Mouse (Mus musculus) hindbrain, embryonic 10.5 days (tissue): Measurements from ENCODE around the gene Dclre1b. TPM values are rescaled to one million over a fixed set of nuclear protein-coding genes. Genes with fewer than 3 reads are reported as not detected.

Source experiments
- DNase-seq: peaks from one replicate; pipeline ENCODE4 v3.0.0-alpha.2; 2017; ENCODE audit warnings: low spot score
- H3K27ac ChIP-seq: fragments of 300-500 bp; sonication (generic); 2 replicates; pipeline ENCODE4 v1.5.1; 2016; ENCODE audit warnings: mild to moderate bottlenecking, moderate library complexity
- H3K27me3 ChIP-seq: fragments of 300-500 bp; sonication (generic); 2 replicates; pipeline ENCODE4 v1.6.1; 2016; ENCODE audit warnings: mild to moderate bottlenecking; ENCODE audit not compliant: poor library complexity, insufficient read depth, severe bottlenecking
- H3K36me3 ChIP-seq: fragments of 300-500 bp; sonication (generic); 2 replicates; pipeline ENCODE4 v1.6.1; 2016; ENCODE audit warnings: mild to moderate bottlenecking, moderate library complexity
- H3K4me1 ChIP-seq: fragments of 300-500 bp; sonication (generic); replicated peaks from 2 replicates; pipeline ENCODE4 v1.6.1; 2016; ENCODE audit warnings: mild to moderate bottlenecking
- H3K4me3 ChIP-seq: fragments of 300-500 bp; sonication (generic); 2 replicates; pipeline ENCODE4 v1.5.1; 2016; ENCODE audit warnings: mild to moderate bottlenecking, moderate library complexity
- H3K9me3 ChIP-seq: fragments of 300-500 bp; sonication (generic); 2 replicates; pipeline ENCODE4 v1.6.1; 2016; ENCODE audit warnings: mild to moderate bottlenecking, moderate library complexity
- WGBS: fragments of 180-500 bp; shearing (Covaris S2); methylation state at CpG from one replicate; pipeline ENCODE4 v1.1.7; 2016; 5-methylcytosine and 5-hydroxymethylcytosine counted together
- polyA plus RNA-seq: library from polyadenylated mRNA; unstranded; fragments of >200 nt; fragmentation: Nextera tagmentation; extraction: Ambion mirVana; gene quantifications from 2 replicates; pipeline ENCODE4 v1.2.1, GENCODE M21; 2016

Dclre1b gene
- polyA plus RNA-seq, 1 experiment from 2014 or later: 29.3 TPM

GRCm38 (mm10) chr3:103779183-103779582 is 30.1 kb downstream of the Dclre1b start:
- no peaks in the 10 kb centered on the region for H3K9me3 ChIP-seq
- H3K4me1 ChIP-seq: no peaks in the 10 kb centered on the region
- H3K27me3 ChIP-seq: no peaks in the 10 kb centered on the region
- H3K4me3 ChIP-seq: no peak overlapping the region
- H3K36me3 ChIP-seq: peaks cover 26% of the 10 kb centered on the region
- no peak overlapping the region for H3K27ac ChIP-seq
- no peak for DNase-seq
- 90% methylated on average over 7 of the region's 7 CpGs for WGBS

- no peaks in the 10 kb centered on the region for H3K27me3 ChIP-seq
- peaks cover 31% of the 10 kb centered on the region for H3K36me3 ChIP-seq
- no peak for DNase-seq
- no peak overlapping the region for H3K27ac ChIP-seq
- no peaks in the 10 kb centered on the region for H3K9me3 ChIP-seq
- H3K4me1 ChIP-seq: no peaks in the 10 kb centered on the region
- WGBS: 92% methylated on average over 6 of the region's 6 CpGs
- H3K4me3 ChIP-seq: no peak overlapping the region
Observed at GRCm38 (mm10) chr3:103778660-103779059, 30.6 kb downstream of the Dclre1b start.

DNA sequence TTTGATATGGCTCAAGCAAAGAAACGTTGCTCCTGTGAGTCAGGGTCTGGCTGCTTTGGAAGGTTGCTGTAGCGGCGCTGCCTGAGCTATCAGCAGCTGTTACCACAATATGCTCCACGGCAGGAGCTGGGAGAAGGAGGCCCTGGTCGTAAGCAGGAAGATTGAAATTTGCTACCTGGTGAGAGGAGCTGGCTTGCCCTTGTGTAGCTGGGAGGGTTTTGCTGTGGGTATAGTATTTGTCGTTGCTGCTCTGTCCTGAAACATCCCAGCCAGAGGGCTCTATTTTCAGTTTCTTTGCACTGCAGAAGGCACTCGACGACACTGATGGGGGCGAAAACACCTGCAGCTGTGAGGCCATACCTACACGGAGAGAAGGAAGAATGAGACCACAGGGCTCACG is 31.3 kb downstream of the Dclre1b start:
- WGBS: 93% methylated on average over 11 of the region's 11 CpGs

DNA sequence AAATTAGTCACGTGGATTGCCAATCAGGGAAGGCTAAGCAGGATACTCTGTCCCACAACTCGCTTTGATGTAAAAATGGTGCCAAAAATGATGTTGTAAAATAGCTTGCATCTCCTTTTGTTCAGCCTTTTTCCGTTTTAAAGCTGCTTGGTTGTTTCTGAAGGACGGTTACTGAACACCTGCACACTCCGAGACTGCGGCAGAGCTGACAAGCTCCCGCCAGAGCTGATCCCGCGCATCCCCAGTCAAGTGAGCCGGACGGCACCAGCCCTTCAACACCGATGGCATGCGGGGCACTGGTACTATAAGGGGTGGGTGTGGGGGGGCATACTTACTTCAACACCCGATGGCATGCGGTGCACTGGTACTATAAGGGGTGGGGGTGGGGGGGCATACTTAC is 35.2 kb downstream of the Dclre1b start:
- no peak for DNase-seq
- WGBS: 93% methylated on average over 15 of the region's 15 CpGs

More for the DNA sequence above, 31.3 kb downstream of the Dclre1b start:
- DNase-seq: no peak
- H3K4me3 ChIP-seq: no peak overlapping the region
- H3K27ac ChIP-seq: no peak overlapping the region
- H3K9me3 ChIP-seq: no peaks in the 10 kb centered on the region
- H3K36me3 ChIP-seq: peaks cover 37% of the 10 kb centered on the region
- H3K27me3 ChIP-seq: no peaks in the 10 kb centered on the region
- H3K4me1 ChIP-seq: no peaks in the 10 kb centered on the region

GRCm38 (mm10) chr3:103773508-103773907 is 35.7 kb downstream of the Dclre1b start:
- Histone ChIP-seq H3K9me3 (no peaks in the 10 kb centered on the region), H3K27me3 (no peaks in the 10 kb centered on the region), H3K4me3 (no peak overlapping the region), H3K27ac (no peak overlapping the region), H3K36me3 (peaks cover 62% of the 10 kb centered on the region), H3K4me1 (no peaks in the 10 kb centered on the region)
- 89% methylated on average over 3 of the region's 3 CpGs for WGBS
- no peak for DNase-seq

More for the DNA sequence above, 35.2 kb downstream of the Dclre1b start:
- H3K9me3 ChIP-seq: no peaks in the 10 kb centered on the region
- no peak overlapping the region for H3K27ac ChIP-seq
- no peaks in the 10 kb centered on the region for H3K27me3 ChIP-seq
- no peaks in the 10 kb centered on the region for H3K4me1 ChIP-seq
- peaks cover 57% of the 10 kb centered on the region for H3K36me3 ChIP-seq
- H3K4me3 ChIP-seq: no peak overlapping the region

DNA sequence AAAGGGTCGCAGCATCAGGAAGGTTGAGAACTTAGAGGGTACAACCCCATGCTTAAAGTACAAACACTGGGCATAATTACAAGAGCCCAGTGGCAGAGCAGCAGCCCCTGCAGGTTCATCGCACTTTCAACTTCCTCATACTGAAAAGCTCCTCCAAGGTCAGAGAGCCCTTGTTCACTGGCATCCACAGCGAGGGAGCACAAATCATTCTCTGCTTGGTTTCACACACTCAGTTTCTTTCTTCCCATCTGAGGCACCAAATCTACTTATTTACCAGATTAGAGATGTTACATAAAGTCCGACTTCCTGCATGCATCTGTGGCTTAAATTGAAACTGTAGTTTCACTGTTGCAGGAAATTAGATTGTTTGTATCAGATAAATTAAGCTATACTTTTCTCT is 36.4 kb downstream of the Dclre1b start:
- 93% methylated on average over 4 of the region's 4 CpGs for WGBS
- no peaks in the 10 kb centered on the region for H3K27me3 ChIP-seq

GRCm38 (mm10) chr3:103771531-103772130 is 37.6 kb downstream of the Dclre1b start:
- H3K4me1 ChIP-seq: no peaks in the 10 kb centered on the region
- no peak overlapping the region for H3K4me3 ChIP-seq
- no peaks in the 10 kb centered on the region for H3K27me3 ChIP-seq
- H3K9me3 ChIP-seq: no peaks in the 10 kb centered on the region
- no peak for DNase-seq
- H3K27ac ChIP-seq: no peak overlapping the region
- 91% methylated on average over 9 of the region's 9 CpGs for WGBS
- peaks cover 50% of the 10 kb centered on the region for H3K36me3 ChIP-seq

More for the DNA sequence above, 36.4 kb downstream of the Dclre1b start:
- no peak for DNase-seq
- Histone ChIP-seq H3K36me3 (peaks cover 62% of the 10 kb centered on the region), H3K9me3 (no peaks in the 10 kb centered on the region), H3K4me3 (no peak overlapping the region), H3K4me1 (no peaks in the 10 kb centered on the region), H3K27ac (no peak overlapping the region)

DNA sequence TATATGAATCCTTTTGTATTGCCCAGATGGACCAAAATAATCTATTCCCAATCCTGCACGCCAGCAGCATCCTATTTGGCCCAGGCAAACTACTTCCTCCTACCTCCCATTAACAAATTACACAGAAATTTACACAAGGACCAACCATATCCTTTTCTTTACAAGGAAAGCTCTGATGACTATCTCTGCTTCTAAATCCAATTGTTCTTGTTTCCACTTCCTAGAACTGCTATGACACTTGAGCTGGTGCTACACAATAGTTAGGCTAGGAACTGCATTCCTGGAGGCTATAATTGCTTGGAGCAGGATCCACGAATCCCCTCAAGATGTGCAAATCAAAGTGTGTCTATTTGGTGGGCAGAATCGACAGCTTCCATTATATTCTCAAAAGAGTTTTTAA is 42.5 kb downstream of the Dclre1b start:
- H3K27me3 ChIP-seq: no peaks in the 10 kb centered on the region
- WGBS: 77% methylated on average over 3 of the region's 3 CpGs
- H3K4me3 ChIP-seq: no peak overlapping the region
- no peak overlapping the region for H3K27ac ChIP-seq
- DNase-seq: no peak
- no peaks in the 10 kb centered on the region for H3K4me1 ChIP-seq
- H3K36me3 ChIP-seq: peaks cover 54% of the 10 kb centered on the region
- no peaks in the 10 kb centered on the region for H3K9me3 ChIP-seq

GRCm38 (mm10) chr3:103759261-103759970 is 49.8 kb downstream of the Dclre1b start:
- peaks cover 85% of the 10 kb centered on the region for H3K36me3 ChIP-seq
- H3K9me3 ChIP-seq: no peaks in the 10 kb centered on the region
- no peaks in the 10 kb centered on the region for H3K27me3 ChIP-seq
- no peaks in the 10 kb centered on the region for H3K4me1 ChIP-seq
- DNase-seq: no peak
- no peak overlapping the region for H3K27ac ChIP-seq
- WGBS: 91% methylated on average over 5 of the region's 5 CpGs
- no peak overlapping the region for H3K4me3 ChIP-seq

DNA sequence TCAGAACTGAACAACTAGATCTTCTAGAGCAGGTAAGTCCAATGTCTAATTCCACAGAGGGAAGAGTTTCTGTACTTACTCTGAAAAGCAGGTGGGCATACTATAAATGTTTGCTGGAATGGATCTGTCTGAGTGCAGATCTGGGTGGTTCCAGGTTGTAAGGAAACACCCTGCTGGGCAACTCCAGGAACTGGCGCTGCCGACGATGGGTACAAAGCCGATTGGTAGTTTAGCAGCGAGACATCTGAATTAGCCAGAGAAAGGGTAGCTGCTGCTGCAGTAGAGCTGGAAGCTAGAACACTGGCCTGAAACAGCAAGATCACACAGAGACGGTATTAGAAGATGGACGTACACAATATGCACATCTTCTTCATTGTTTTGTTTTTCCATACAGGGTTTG is 50.8 kb downstream of the Dclre1b start:
- H3K36me3 ChIP-seq: peaks cover 85% of the 10 kb centered on the region
- H3K27me3 ChIP-seq: no peaks in the 10 kb centered on the region
- H3K9me3 ChIP-seq: no peaks in the 10 kb centered on the region
- no peak overlapping the region for H3K27ac ChIP-seq
- H3K4me3 ChIP-seq: no peak overlapping the region
- 87% methylated on average over 7 of the region's 7 CpGs for WGBS
- H3K4me1 ChIP-seq: no peaks in the 10 kb centered on the region
- DNase-seq: no peak

DNA sequence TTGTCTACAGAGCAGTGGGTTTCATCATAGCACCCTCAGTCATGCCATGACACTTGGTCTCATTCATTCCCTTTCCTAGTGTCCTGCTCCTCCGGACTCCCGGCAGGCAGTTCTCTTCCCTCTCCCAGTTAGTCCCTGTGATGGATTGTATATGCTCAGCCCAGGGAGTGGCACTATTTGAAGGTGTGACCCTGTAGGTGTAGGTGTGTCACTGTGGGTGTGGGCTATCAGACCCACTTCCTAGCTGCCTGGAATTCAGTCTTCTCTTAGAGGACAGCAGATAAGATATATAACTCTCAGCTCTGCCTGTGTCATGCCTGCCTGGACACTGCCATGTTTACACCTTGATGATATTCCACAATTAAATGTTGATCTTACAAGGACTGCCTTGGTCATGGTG is 52.3 kb downstream of the Dclre1b start:
- DNase-seq: no peak

DNA sequence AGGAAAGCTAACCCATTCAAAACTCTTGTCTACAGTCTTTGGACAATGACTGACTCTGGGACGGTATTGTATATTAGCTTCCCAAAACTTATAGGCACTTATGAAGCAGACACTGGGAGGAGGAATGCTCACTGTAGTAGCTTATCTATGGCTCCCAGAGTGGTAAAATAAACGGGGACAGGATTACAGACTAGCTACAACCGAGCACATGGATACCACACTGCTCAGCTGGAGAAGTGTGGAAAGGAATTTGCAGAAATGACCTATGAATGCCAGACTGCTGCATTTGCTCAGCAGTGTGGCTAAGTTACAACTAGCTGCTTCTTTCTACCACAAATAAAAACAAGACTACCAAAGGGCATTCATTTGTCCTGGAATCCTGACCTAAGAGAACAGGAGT is 53.9 kb downstream of the Dclre1b start:
- 79% methylated on average over 3 of the region's 3 CpGs for WGBS
- no peaks in the 10 kb centered on the region for H3K9me3 ChIP-seq

More for the DNA sequence above, 52.3 kb downstream of the Dclre1b start:
- Histone ChIP-seq H3K27ac (no peak overlapping the region), H3K4me3 (no peak overlapping the region), H3K36me3 (peaks cover 85% of the 10 kb centered on the region), H3K4me1 (no peaks in the 10 kb centered on the region), H3K27me3 (no peaks in the 10 kb centered on the region), H3K9me3 (no peaks in the 10 kb centered on the region)
- 97% methylated on average over 2 of the region's 2 CpGs for WGBS

DNA sequence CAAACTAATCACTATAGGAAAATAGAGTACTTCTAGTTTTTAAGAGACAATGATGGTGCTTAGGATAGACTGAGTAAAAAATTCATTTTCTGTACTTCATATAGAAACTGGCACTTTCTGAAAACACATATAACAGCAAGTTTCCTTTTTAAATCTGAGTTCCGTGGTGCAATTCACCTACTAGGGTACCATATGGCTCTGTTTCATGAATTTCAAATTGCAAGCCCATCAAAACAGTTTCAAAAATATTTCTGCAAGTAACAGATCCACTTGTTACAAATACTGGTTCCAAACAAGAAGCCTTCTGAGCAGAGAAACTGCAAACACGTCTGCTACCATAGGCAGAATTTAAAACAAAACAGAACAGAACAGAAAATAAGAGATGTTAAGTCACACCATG is 57.7 kb downstream of the Dclre1b start:
- no peaks in the 10 kb centered on the region for H3K9me3 ChIP-seq
- peaks cover 83% of the 10 kb centered on the region for H3K36me3 ChIP-seq
- no peaks in the 10 kb centered on the region for H3K4me1 ChIP-seq
- no peak overlapping the region for H3K27ac ChIP-seq
- H3K4me3 ChIP-seq: no peak overlapping the region
- no peak for DNase-seq
- 92% methylated on average over 2 of the region's 2 CpGs for WGBS
- no peaks in the 10 kb centered on the region for H3K27me3 ChIP-seq

More for the DNA sequence above, 53.9 kb downstream of the Dclre1b start:
- Histone ChIP-seq H3K4me1 (no peaks in the 10 kb centered on the region), H3K4me3 (no peak overlapping the region), H3K27ac (no peak overlapping the region), H3K27me3 (no peaks in the 10 kb centered on the region), H3K36me3 (peaks cover 83% of the 10 kb centered on the region)
- DNase-seq: no peak
